Mouse (Mus musculus): ENCODE results near the gene Stard13. TPM values are rescaled to one million over a fixed set of nuclear protein-coding genes. Genes with fewer than 3 reads are reported as not detected.

Gene Stard13
- polyA plus RNA-seq, 1 experiment from 2014 or later, result 7.3 TPM

DNA sequence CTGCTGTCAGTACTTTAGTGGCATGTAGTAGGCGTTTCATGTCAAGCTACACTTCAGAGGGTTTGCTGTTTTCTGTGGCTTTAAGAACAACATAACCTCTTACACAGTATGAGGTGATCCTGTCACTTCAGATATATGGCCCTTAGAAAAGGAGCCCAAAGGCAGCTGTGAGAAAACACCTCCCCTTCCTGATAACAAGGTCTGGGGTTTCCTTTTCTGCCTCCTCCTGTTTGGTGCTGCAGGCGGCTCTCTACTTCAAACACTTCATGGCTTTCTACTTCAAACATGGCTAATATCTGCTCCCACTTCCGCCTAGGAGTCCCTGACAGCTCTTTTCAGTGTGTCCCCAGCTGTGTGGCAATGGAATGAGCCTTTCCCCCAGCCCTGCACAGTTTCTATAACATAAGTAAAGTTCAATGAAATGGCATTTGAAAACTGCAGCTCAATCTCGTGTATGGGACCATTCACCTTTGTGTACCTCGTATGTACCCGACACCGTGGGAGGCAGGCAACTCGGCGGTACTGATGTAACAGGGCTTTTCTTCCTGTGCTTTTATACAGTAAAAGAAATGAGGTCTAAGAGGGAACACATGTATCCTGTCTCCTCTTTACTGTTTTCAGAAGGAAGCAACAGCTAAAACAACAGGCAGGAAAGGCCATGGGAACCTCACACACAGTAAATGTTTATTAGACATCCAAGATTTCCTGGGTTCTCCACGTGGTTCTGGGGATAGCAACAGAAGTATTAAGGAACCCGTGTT lies 13.7 kb upstream of the Stard13 start:
- H3K4me1 ChIP-seq, result peaks cover 3% of the 10 kb centered on the region; the same call in 1 of the 2 replicates
- peak overlapping the region; percentile 7; the same call in 1 of the 2 replicates for H3K27ac ChIP-seq
- H3K4me2 ChIP-seq (replicated peaks), result no peak overlapping the region
- WGBS, result 62% methylated on average over 11 of the region's 11 CpGs
- H3K4me3 ChIP-seq, result no peak overlapping the region
- no peak for ATAC-seq (ENCODE audit: low FRiP score)
- no peaks in the 10 kb centered on the region for H3K9me3 ChIP-seq (replicated peaks)
- H3K27me3 ChIP-seq, result no peaks in the 10 kb centered on the region
- no peaks in the 10 kb centered on the region for H3K36me3 ChIP-seq
- H3K9ac ChIP-seq, result no peak overlapping the region

DNA sequence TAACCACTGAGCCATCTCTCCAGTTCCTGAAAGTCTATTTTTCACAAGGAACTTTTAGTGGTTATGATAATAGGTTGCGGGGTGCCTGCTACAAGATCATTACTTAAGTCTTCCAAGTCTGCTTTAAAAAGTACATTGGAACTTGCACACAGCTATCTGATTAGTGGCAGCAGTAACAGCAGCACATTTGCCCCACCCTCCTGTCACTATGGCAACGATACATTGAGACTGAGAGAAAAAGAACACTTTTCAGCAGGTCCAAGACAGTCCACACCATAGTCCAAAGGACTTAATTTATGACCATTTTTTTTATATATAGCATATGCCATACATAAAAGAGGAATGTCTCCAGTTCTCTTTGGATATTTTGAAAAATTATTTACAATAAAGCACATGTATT lies 12.7 kb upstream of the Stard13 start:
- H3K9ac ChIP-seq, result no peak overlapping the region
- no peak for ATAC-seq (ENCODE audit: low FRiP score)
- no peaks in the 10 kb centered on the region for H3K27me3 ChIP-seq
- H3K4me1 ChIP-seq, result peaks cover 3% of the 10 kb centered on the region; the same call in 1 of the 2 replicates
- no peaks in the 10 kb centered on the region for H3K36me3 ChIP-seq
- 85% methylated on average over 2 of the region's 2 CpGs for WGBS
- H3K9me3 ChIP-seq (replicated peaks), result no peaks in the 10 kb centered on the region
- no peak overlapping the region for H3K4me3 ChIP-seq
- H3K27ac ChIP-seq, result no peak overlapping the region
- no peak overlapping the region for H3K4me2 ChIP-seq (replicated peaks)

GRCm38 (mm10) chr5:151245571-151245970 lies 11.9 kb upstream of the Stard13 start:
- 90% methylated on average over 5 of the region's 5 CpGs for WGBS

GRCm38 (mm10) chr5:151238730-151239129 lies 5.1 kb upstream of the Stard13 start:
- no peak overlapping the region for H3K4me3 ChIP-seq
- peaks cover 8% of the 10 kb centered on the region; the same call in 1 of the 2 replicates for H3K27me3 ChIP-seq
- no peak for ATAC-seq (ENCODE audit: low FRiP score)
- H3K36me3 ChIP-seq, result no peaks in the 10 kb centered on the region
- 81% methylated on average over 9 of the region's 9 CpGs for WGBS
- no peak overlapping the region for H3K4me2 ChIP-seq (replicated peaks)
- H3K9me3 ChIP-seq (replicated peaks), result no peaks in the 10 kb centered on the region
- peaks cover 3% of the 10 kb centered on the region; the same call in 1 of the 2 replicates for H3K4me1 ChIP-seq
- no peak overlapping the region for H3K9ac ChIP-seq
- H3K27ac ChIP-seq, result no peak overlapping the region

More at GRCm38 (mm10) chr5:151245571-151245970, 11.9 kb upstream of the Stard13 start:
- Histone ChIP-seq H3K9me3 (replicated peaks) (no peaks in the 10 kb centered on the region), H3K27me3 (no peaks in the 10 kb centered on the region), H3K4me2 (replicated peaks) (no peak overlapping the region), H3K4me3 (no peak overlapping the region), H3K27ac (no peak overlapping the region), H3K4me1 (peaks cover 3% of the 10 kb centered on the region; the same call in 1 of the 2 replicates), H3K36me3 (no peaks in the 10 kb centered on the region), H3K9ac (no peak overlapping the region)
- ATAC-seq (ENCODE audit: low FRiP score), result no peak

DNA sequence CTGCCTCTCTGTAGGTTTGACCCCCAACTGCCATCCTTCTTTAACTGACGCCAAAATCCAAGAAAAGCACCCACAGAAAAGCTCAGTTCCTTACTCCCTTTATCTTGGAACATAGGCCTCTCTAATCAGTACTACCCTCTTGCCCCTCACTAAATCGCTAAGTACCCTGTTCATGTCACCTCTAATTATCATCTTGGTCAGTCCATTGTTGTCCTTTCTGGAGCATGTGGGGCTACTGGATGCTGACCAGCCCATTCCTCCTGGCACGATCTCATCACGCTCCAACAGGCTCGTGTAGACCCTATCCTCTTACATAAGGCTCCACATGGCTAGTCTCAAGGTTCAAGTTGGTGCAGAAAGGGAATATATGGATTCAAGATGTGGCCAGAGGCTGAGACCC lies 2.8 kb upstream of the Stard13 start:
- Histone ChIP-seq H3K4me2 (replicated peaks) (no peak overlapping the region), H3K9ac (no peak overlapping the region), H3K4me1 (peaks cover 13% of the 10 kb centered on the region), H3K27ac (no peak overlapping the region), H3K36me3 (no peaks in the 10 kb centered on the region), H3K9me3 (replicated peaks) (no peaks in the 10 kb centered on the region), H3K27me3 (peaks cover 22% of the 10 kb centered on the region), H3K4me3 (no peak overlapping the region)
- WGBS, result 77% methylated on average over 5 of the region's 5 CpGs
- ATAC-seq (ENCODE audit: low FRiP score), result no peak

DNA sequence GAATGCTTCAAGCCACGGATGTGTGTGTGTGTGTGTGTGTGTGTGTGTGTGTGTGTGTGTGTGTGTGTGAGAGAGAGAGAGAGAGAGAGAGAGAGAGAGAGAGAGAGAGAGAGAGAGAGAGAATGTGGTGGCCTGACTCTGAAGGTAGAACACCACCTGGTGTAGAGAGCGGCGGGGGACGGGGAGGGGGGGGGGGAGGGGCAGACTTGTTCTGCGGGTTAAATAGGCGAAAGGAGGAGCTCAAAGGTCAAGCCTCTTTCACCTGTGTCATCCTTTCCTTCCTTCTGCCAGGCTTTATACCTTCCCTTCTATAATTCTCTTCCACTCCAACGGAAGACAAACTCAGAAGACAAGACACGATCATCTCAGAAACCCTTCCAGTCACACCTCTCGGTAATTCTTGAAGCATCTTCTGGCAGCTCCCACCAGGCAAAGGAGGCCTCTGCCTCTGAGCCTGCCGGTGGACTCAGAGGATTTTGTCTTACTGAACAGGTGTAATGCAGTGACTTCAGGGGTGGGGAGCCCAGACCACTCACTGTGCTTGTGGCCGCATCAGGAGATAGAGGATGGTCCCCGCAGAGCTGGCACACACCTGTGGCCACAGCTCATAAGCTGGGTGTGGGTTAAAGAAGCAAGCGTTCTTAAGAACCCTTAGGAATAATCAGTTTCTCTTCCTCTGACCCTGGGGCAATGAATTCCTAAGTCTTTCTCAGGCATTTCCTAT lies 898 bp downstream of the Stard13 start:
- H3K4me3 ChIP-seq, result peak overlapping the region; percentile 51
- peak overlapping the region; percentile 67; the same call in 1 of the 2 replicates for H3K9ac ChIP-seq
- peaks cover 13% of the 10 kb centered on the region for H3K4me1 ChIP-seq
- 20% methylated on average over 9 of the region's 13 CpGs for WGBS
- peak; percentile 29; the same call in 1 of the 2 replicates for ATAC-seq (ENCODE audit: low FRiP score)
- H3K27ac ChIP-seq, result no peak overlapping the region
- no peaks in the 10 kb centered on the region for H3K9me3 ChIP-seq (replicated peaks)
- H3K27me3 ChIP-seq, result peaks cover 26% of the 10 kb centered on the region
- peak overlapping the region; percentile 97 for H3K4me2 ChIP-seq (replicated peaks)
- no peaks in the 10 kb centered on the region for H3K36me3 ChIP-seq

DNA sequence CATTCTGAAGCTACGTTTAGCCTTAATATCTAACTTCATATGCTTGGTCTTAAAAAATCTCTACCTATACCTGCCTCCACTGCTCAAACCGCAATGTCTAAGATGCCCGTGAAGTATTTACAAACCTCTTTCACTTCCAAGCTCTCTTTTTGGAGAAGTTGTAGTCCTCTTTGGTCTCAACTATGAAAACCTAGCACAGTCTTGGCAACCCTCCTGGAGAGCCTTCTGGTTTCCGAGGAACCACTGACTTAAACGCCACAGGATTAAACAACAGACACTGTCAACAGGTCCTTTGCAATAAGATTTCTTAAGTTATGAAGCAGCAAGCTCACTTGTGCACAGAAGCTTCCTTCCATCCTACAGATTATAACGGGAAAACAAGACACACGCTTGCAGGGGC lies 1.8 kb downstream of the Stard13 start:
- Histone ChIP-seq H3K36me3 (no peaks in the 10 kb centered on the region), H3K9me3 (replicated peaks) (no peaks in the 10 kb centered on the region), H3K27me3 (peaks cover 26% of the 10 kb centered on the region), H3K9ac (no peak overlapping the region), H3K4me1 (peaks cover 13% of the 10 kb centered on the region), H3K4me2 (replicated peaks) (no peak overlapping the region), H3K27ac (no peak overlapping the region), H3K4me3 (no peak overlapping the region)
- ATAC-seq (ENCODE audit: low FRiP score), result no peak
- WGBS, result 91% methylated on average over 7 of the region's 7 CpGs

DNA sequence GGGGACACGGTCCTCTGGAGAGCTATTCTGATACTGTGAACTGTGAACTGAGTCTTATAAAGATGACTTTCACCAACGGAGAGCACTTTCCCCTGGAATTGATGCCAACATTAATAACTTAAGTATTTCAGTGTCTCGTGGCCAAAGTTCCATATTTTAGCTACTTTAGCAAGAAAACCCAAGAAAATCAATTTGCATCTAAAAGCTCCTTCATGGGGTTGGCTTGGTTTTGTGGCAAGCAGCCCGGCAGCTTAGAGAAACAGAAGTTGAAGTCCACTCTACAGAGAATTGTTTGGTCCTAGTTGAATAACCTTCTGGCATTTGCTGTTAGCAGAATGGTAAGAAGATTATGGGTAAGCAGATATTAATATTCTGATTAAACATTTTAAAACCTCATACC lies 2.2 kb downstream of the Stard13 start:
- no peak for ATAC-seq (ENCODE audit: low FRiP score)
- Histone ChIP-seq H3K4me1 (peaks cover 13% of the 10 kb centered on the region), H3K9me3 (replicated peaks) (no peaks in the 10 kb centered on the region), H3K27ac (no peak overlapping the region), H3K27me3 (peaks cover 26% of the 10 kb centered on the region), H3K9ac (no peak overlapping the region), H3K4me2 (replicated peaks) (no peak overlapping the region), H3K36me3 (no peaks in the 10 kb centered on the region), H3K4me3 (no peak overlapping the region)
- WGBS, result 82% methylated on average over 4 of the region's 4 CpGs

DNA sequence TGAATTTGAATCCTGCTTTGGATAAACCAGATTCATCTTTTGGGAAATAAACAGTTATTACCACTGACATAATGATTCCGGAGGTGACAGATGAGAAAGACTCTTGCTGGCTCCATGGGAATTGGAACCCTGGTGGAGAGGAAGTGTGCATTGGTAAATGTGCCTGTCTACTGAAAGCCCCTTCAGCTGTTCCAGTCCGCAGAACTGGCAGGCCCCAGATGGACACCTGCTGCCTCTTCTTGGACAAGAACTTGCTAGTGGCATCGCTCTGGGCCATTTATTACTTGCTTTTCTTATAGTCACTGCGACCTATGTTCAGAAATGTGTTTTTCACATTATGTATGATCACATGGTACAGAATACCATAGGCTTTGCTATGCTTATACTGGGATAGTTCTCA lies 3.2 kb downstream of the Stard13 start:
- H3K27ac ChIP-seq, result no peak overlapping the region
- H3K4me3 ChIP-seq, result no peak overlapping the region
- WGBS, result 80% methylated on average over 4 of the region's 4 CpGs
- H3K9me3 ChIP-seq (replicated peaks), result no peaks in the 10 kb centered on the region
- no peak for ATAC-seq (ENCODE audit: low FRiP score)
- H3K9ac ChIP-seq, result no peak overlapping the region
- H3K4me1 ChIP-seq, result peaks cover 13% of the 10 kb centered on the region
- no peaks in the 10 kb centered on the region for H3K36me3 ChIP-seq
- H3K27me3 ChIP-seq, result peaks cover 26% of the 10 kb centered on the region
- no peak overlapping the region for H3K4me2 ChIP-seq (replicated peaks)

DNA sequence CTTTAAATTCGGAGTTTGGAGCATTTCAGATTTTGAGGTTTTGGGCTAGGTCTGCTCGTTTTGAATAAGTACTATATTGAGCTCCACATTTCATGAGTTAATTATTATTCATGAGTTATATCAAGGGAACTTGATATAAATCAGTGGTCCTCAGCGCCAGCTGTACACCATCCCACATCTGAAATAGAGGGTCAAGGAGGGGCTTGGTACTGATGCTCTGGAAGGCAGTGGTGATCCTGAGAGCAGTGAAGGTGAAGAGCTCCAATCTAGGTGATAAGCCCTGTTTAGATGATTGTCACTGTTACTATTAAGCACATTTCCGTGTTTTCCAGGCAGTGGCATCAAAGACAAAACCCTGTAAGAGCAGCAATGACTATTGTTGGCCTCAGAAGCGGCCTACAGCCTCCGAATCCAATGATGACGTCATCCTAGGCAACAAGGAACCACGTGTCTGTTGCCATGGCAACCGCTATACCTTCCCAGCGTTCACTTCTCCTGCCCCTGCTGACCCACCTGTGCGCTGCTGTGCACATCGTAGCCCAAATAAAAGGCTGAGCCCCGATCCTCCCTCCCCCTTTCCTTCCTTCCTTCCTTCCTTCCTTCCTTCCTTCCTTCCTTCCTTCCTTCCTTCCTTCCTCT lies 5.2 kb downstream of the Stard13 start:
- no peak for ATAC-seq (ENCODE audit: low FRiP score)
- H3K9me3 ChIP-seq (replicated peaks), result no peaks in the 10 kb centered on the region
- WGBS, result 73% methylated on average over 13 of the region's 13 CpGs
- H3K36me3 ChIP-seq, result no peaks in the 10 kb centered on the region
- H3K4me2 ChIP-seq (replicated peaks), result no peak overlapping the region
- H3K27ac ChIP-seq, result no peak overlapping the region
- H3K9ac ChIP-seq, result no peak overlapping the region
- H3K4me1 ChIP-seq, result peaks cover 9% of the 10 kb centered on the region
- H3K4me3 ChIP-seq, result no peak overlapping the region
- peaks cover 18% of the 10 kb centered on the region for H3K27me3 ChIP-seq

- Histone ChIP-seq H3K9ac (no peak overlapping the region), H3K27me3 (no peaks in the 10 kb centered on the region), H3K4me1 (peaks cover 1% of the 10 kb centered on the region), H3K9me3 (replicated peaks) (no peaks in the 10 kb centered on the region), H3K36me3 (no peaks in the 10 kb centered on the region), H3K27ac (no peak overlapping the region), H3K4me3 (no peak overlapping the region), H3K4me2 (replicated peaks) (no peak overlapping the region)
- no peak for ATAC-seq (ENCODE audit: low FRiP score)
- WGBS, result 67% methylated on average over 4 of the region's 4 CpGs
Measured at GRCm38 (mm10) chr5:151223696-151224366, 9.8 kb downstream of the Stard13 start.

DNA sequence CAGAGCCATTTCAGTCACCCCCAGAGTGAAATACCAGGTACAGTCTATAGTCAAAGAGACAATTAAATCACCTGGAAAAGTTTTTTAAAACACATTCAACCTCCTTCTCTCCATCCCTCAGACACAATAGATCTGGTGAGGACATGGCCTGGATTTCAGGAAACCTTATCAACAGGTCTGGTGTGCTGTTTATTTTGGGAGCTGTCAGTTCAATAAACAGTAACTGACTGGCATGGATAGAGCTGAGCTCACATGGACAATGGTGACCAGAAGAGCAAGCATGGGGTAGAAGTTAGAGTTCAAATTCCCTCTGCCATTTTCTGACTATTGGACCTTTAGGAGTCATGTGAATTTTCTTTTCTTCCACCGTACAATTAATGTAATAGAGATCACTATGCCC lies 10.8 kb downstream of the Stard13 start:
- H3K9ac ChIP-seq, result no peak overlapping the region
- no peak overlapping the region for H3K27ac ChIP-seq
- no peak overlapping the region for H3K4me2 ChIP-seq (replicated peaks)
- no peak for ATAC-seq (ENCODE audit: low FRiP score)
- WGBS, result 97% methylated on average over 1 of the region's 1 CpGs
- H3K36me3 ChIP-seq, result no peaks in the 10 kb centered on the region
- no peaks in the 10 kb centered on the region for H3K9me3 ChIP-seq (replicated peaks)
- no peaks in the 10 kb centered on the region for H3K27me3 ChIP-seq
- H3K4me3 ChIP-seq, result no peak overlapping the region
- peaks cover 4% of the 10 kb centered on the region for H3K4me1 ChIP-seq
